Mouse (Mus musculus) spleen, adult 2 months (tissue): ENCODE measurements around the gene Maco1. TPM values are rescaled to one million over a fixed set of nuclear protein-coding genes. Genes with fewer than 3 reads are reported as not detected.

ENCODE experiments used
- DNase-seq, 2 experiments: peaks; one replicate each; pipeline versions ENCODE4 v3.0.0 to v3.0.0-alpha.2; 2012 to 2021; ENCODE audit warnings: low spot score in 2 of 2, low read depth in 1 of 2
- H3K27ac ChIP-seq: fragments of 200-500 bp; 2 replicates; pipeline ENCODE4 v1.5.1; 2012; ENCODE audit warnings: low read length, inconsistent platforms; ENCODE audit not compliant: insufficient read depth
- H3K27me3 ChIP-seq: fragments of 200-500 bp; 2 replicates; pipeline ENCODE4 v1.6.1; 2012; ENCODE audit warnings: mild to moderate bottlenecking, moderate library complexity, low read length, inconsistent platforms; ENCODE audit not compliant: control insufficient read depth, insufficient read depth
- H3K36me3 ChIP-seq: fragments of 200-500 bp; 2 replicates; pipeline ENCODE4 v1.6.1; 2012; ENCODE audit warnings: mild to moderate bottlenecking, low read length, inconsistent platforms; ENCODE audit not compliant: control insufficient read depth, insufficient read depth
- H3K4me1 ChIP-seq: fragments of 200-500 bp; 2 replicates; pipeline ENCODE4 v1.6.1; 2011; ENCODE audit warnings: inconsistent platforms; ENCODE audit not compliant: control insufficient read depth, insufficient read depth, insufficient read length
- H3K4me3 ChIP-seq: fragments of 200-500 bp; 2 replicates; pipeline ENCODE4 v1.5.1; 2011; ENCODE audit warnings: mild to moderate bottlenecking, inconsistent platforms; ENCODE audit not compliant: insufficient read depth, insufficient read length; ENCODE audit errors: extremely low read depth
- CTCF ChIP-seq: fragments of 200-500 bp; IDR thresholded peaks from 2 replicates; pipeline ENCODE4 v1.5.1; 2011; ENCODE audit warnings: mild to moderate bottlenecking, inconsistent platforms; ENCODE audit not compliant: insufficient read depth, insufficient read length, insufficient replicate concordance; ENCODE audit errors: extremely low read depth
- POLR2A ChIP-seq: fragments of 200-500 bp; IDR thresholded peaks from 2 replicates; pipeline ENCODE4 v1.6.1; 2011; ENCODE audit warnings: low read depth, low read length, inconsistent platforms
- WGBS: fragments of 180-500 bp; shearing (Covaris S2); methylation state at CpG from one replicate; pipeline ENCODE4 v1.1.7; 2018; 5-methylcytosine and 5-hydroxymethylcytosine counted together
- polyA plus RNA-seq: library from polyadenylated mRNA; depleted of rRNA; stranded (reverse); fragments of >200 nt; gene quantifications from 2 replicates; pipeline ENCODE4 v1.2.3, GENCODE M21; 2012

The Maco1 gene
- polyA plus RNA-seq, 1 experiment: 6.5 TPM

- Histone ChIP-seq H3K27me3 (no peaks in the 10 kb centered on the region), H3K27ac (no peak overlapping the region), H3K4me1 (peaks cover 31% of the 10 kb centered on the region; the same call in 1 of the 2 replicates), H3K4me3 (no peak overlapping the region), H3K36me3 (no peaks in the 10 kb centered on the region)
- TF ChIP-seq POLR2A (no peak), CTCF (no peak)
- 82% methylated on average over 7 of the region's 7 CpGs for WGBS
- DNase-seq: no peak
Observed at GRCm38 (mm10) chr4:134769081-134769811, 83.9 kb downstream of the Maco1 start.

- H3K27me3 ChIP-seq: no peaks in the 10 kb centered on the region
- H3K36me3 ChIP-seq: no peaks in the 10 kb centered on the region
- H3K27ac ChIP-seq: no peak overlapping the region
- TF ChIP-seq CTCF (no peak), POLR2A (no peak)
- peaks cover 33% of the 10 kb centered on the region; the same call in 1 of the 2 replicates for H3K4me1 ChIP-seq
- DNase-seq: no peak
- 27% methylated on average over 21 of the region's 21 CpGs for WGBS
- peak overlapping the region; percentile 79 for H3K4me3 ChIP-seq
Observed at GRCm38 (mm10) chr4:134768226-134768888, 84.8 kb downstream of the Maco1 start.

- peaks cover 31% of the 10 kb centered on the region; the same call in 1 of the 2 replicates for H3K4me1 ChIP-seq
- WGBS: under 1% methylated on average over 72 of the region's 80 CpGs
- H3K36me3 ChIP-seq: no peaks in the 10 kb centered on the region
- peak in 1 of 2 experiments; percentile 76 for DNase-seq
- peak within 1 kb of the TSS; percentile 79 for H3K4me3 ChIP-seq
- TF ChIP-seq POLR2A: no peak
- no peak for TF ChIP-seq CTCF
- H3K27me3 ChIP-seq: no peaks in the 10 kb centered on the region
- H3K27ac ChIP-seq: peak within 1 kb of the TSS; percentile 70
Observed at GRCm38 (mm10) chr4:134767426-134768225, 85.5 kb downstream of the Maco1 start, which contains the start of gene Ldlrap1. Gene Ldlrap1 (minus strand): TSS chr4:134768024.

- TF ChIP-seq POLR2A (no peak), CTCF (no peak)
- H3K4me1 ChIP-seq: peaks cover 32% of the 10 kb centered on the region; the same call in 1 of the 2 replicates
- 6% methylated on average over 23 of the region's 23 CpGs for WGBS
Observed at GRCm38 (mm10) chr4:134766904-134767425, 86.2 kb downstream of the Maco1 start.

GRCm38 (mm10) chr4:134766277-134766676 is 86.9 kb downstream of the Maco1 start:
- Histone ChIP-seq H3K4me3 (peak overlapping the region; percentile 79), H3K27me3 (no peaks in the 10 kb centered on the region), H3K4me1 (peaks cover 32% of the 10 kb centered on the region; the same call in 1 of the 2 replicates), H3K36me3 (no peaks in the 10 kb centered on the region), H3K27ac (no peak overlapping the region)
- no peak for DNase-seq
- TF ChIP-seq CTCF (no peak), POLR2A (no peak)
- WGBS: 42% methylated on average over 6 of the region's 6 CpGs

More at GRCm38 (mm10) chr4:134766904-134767425, 86.2 kb downstream of the Maco1 start:
- H3K4me3 ChIP-seq: peak overlapping the region; percentile 79
- H3K36me3 ChIP-seq: no peaks in the 10 kb centered on the region
- peak overlapping the region; percentile 70 for H3K27ac ChIP-seq
- DNase-seq: no peak
- no peaks in the 10 kb centered on the region for H3K27me3 ChIP-seq

- TF ChIP-seq POLR2A: no peak
- no peak for TF ChIP-seq CTCF
- no peaks in the 10 kb centered on the region for H3K27me3 ChIP-seq
- no peaks in the 10 kb centered on the region for H3K36me3 ChIP-seq
- peaks cover 49% of the 10 kb centered on the region for H3K4me1 ChIP-seq
- peak overlapping the region; percentile 32; the same call in 1 of the 2 replicates for H3K27ac ChIP-seq
- WGBS: 19% methylated on average over 3 of the region's 3 CpGs
- DNase-seq: no peak
- no peak overlapping the region for H3K4me3 ChIP-seq
Observed at GRCm38 (mm10) chr4:134764333-134764732, 88.8 kb downstream of the Maco1 start.
